ENCODE assay signal across 13 mouse cellular contexts in genomic region chr19:37348331-37348730, GRCm38 (mm10). TPM values are rescaled to one million over a fixed set of nuclear protein-coding genes. Genes with fewer than 3 reads are reported as not detected.
A peak's percentile ranks its signal among the peaks of the same experiment; 100 is the strongest.
DNase-seq lines count a peak whose midpoint lies in the region; ATAC-seq and TF ChIP-seq lines count a peak whose summit lies in the region.
"Had no signal": no experiment of that assay in that cellular context is flagged by ENCODE, and none has a peak within 500 bp of the region (broad histone marks: within the 10 kb centered on the region; RNA-seq: fewer than 3 reads in every experiment).

No protein-coding gene starts in this region.

- H3K36me3 ChIP-seq in hindbrain, postnatal 0 days (ENCODE audit: insufficient read depth, low read length), result no peaks in the 10 kb centered on the region
- peaks cover 17% of the 10 kb centered on the region for H3K36me3 ChIP-seq in hindbrain, embryonic 10.5 days
- H3K36me3 ChIP-seq in heart, embryonic 15.5 days, result peaks cover 12% of the 10 kb centered on the region; the same call in 1 of the 2 replicates

- 75% methylated on average over 10 of the region's 10 CpGs for WGBS in hindbrain, postnatal 0 days
- 89% methylated on average over 10 of the region's 10 CpGs for WGBS in hindbrain, embryonic 10.5 days
- WGBS in heart, embryonic 15.5 days, result 53% methylated on average over 10 of the region's 10 CpGs

- no peaks in the 10 kb centered on the region for H3K4me1 ChIP-seq in hindbrain, postnatal 0 days (ENCODE audit: insufficient read depth, low read length)
- no peaks in the 10 kb centered on the region for H3K4me1 ChIP-seq in hindbrain, embryonic 10.5 days (replicated peaks)
- H3K4me1 ChIP-seq in heart, embryonic 15.5 days (replicated peaks), result peaks cover 20% of the 10 kb centered on the region

- no peaks in the 10 kb centered on the region for H3K27me3 ChIP-seq in hindbrain, postnatal 0 days (ENCODE audit: insufficient read depth, low read length)
- no peaks in the 10 kb centered on the region for H3K27me3 ChIP-seq in hindbrain, embryonic 10.5 days (ENCODE audit: insufficient read depth, poor library complexity, severe bottlenecking)
- no peaks in the 10 kb centered on the region for H3K27me3 ChIP-seq in heart, embryonic 15.5 days
- H3K27me3 ChIP-seq: CH12.LX had no signal

- no peak overlapping the region for H3K4me3 ChIP-seq in hindbrain, postnatal 0 days (ENCODE audit: low read length)
- no peak overlapping the region for H3K4me3 ChIP-seq in hindbrain, embryonic 10.5 days
- no peak overlapping the region for H3K4me3 ChIP-seq in heart, embryonic 15.5 days

- no peak overlapping the region for H3K4me2 ChIP-seq in hindbrain, postnatal 0 days (ENCODE audit: low read depth, low read length)
- 0 out of 2 replicates have a peak overlapping the region, but pooled peaks have one; percentile 2 for H3K4me2 ChIP-seq in heart, embryonic 15.5 days

- no peak for ATAC-seq in hindbrain, postnatal 0 days
- no peak for ATAC-seq in heart, embryonic 15.5 days (replicated peaks; ENCODE audit: insufficient number of reproducible peaks, insufficient read depth, low FRiP score, low read depth)
- ATAC-seq: forebrain, embryonic 16.5 days had no signal

- peak; percentile 57 to 71 for DNase-seq in adrenal gland, adult (ENCODE audit: inconsistent age in 2 of 2, low spot score in 1 of 2)
- DNase-seq in adrenal gland, postnatal 4 days (ENCODE audit: low spot score in 2 of 2), result no peak
- peak; percentile 9 for DNase-seq in hindbrain, postnatal 0 days (ENCODE audit: low spot score)
- DNase-seq in hindbrain, embryonic 10.5 days (ENCODE audit: low spot score), result no peak
- peak; percentile 4 to 52 for DNase-seq in gastrocnemius, adult 8-10 months (ENCODE audit: low spot score in 2 of 2)
- DNase-seq in thymus, postnatal 36 days, result no peak
- DNase-seq in lung, postnatal 4 days, result no peak
- DNase-seq: cerebellum, adult 11 months; kidney, postnatal 25 days; lung, adult 18-20 months had no signal

- TF ChIP-seq CTCF in hindbrain, postnatal 0 days (IDR thresholded peaks at IDR 0.05; ENCODE audit: low read depth), result no peak

- H3K9me3 ChIP-seq in hindbrain, postnatal 0 days (ENCODE audit: low read length), result peaks cover 4% of the 10 kb centered on the region; the same call in 1 of the 2 replicates
- 0 out of 2 replicates have a peak, but pooled peaks cover 5% of the 10 kb centered on the region for H3K9me3 ChIP-seq in hindbrain, embryonic 10.5 days
- no peaks in the 10 kb centered on the region for H3K9me3 ChIP-seq in heart, embryonic 15.5 days (replicated peaks)

- H3K27ac ChIP-seq in hindbrain, postnatal 0 days, result no peak overlapping the region
- no peak overlapping the region for H3K27ac ChIP-seq in hindbrain, embryonic 10.5 days
- H3K27ac ChIP-seq in heart, embryonic 15.5 days, result peak overlapping the region; percentile 76

- no peak overlapping the region for H3K9ac ChIP-seq in hindbrain, postnatal 0 days (replicated peaks; ENCODE audit: low read length)
- no peak overlapping the region; the same call in 1 of the 2 replicates for H3K9ac ChIP-seq in heart, embryonic 15.5 days

RNA-seq across cellular contexts. Expression of gene Ide, which starts 10.7 kb away (rescaled TPM):
- 10 to 100 TPM; 65.4 to 69.4 TPM for total RNA-seq in adrenal gland, postnatal 4 days (2021)
- 25.1 and 29.1 TPM in 2 replicates for total RNA-seq in hindbrain, postnatal 0 days (2014; rRNA removed)
- 38.5 and 40.5 TPM in 2 replicates for polyA plus RNA-seq in hindbrain, postnatal 0 days (2015; fragmentation: Nextera tagmentation; extraction: Ambion mirVana)
- 46.1 and 56.8 TPM in 2 replicates for polyA plus RNA-seq in hindbrain, embryonic 10.5 days (2016; fragmentation: Nextera tagmentation; extraction: Ambion mirVana)
- 100 to 1,000 TPM; 104 to 119 (median 107) TPM for total RNA-seq in gastrocnemius, adult 8-10 months (2022)
- 66.5 and 66.6 TPM in 2 replicates for polyA plus RNA-seq in heart, embryonic 15.5 days (2015; fragmentation: Nextera tagmentation; extraction: Ambion mirVana)

RNA-seq across cellular contexts. Expression of gene Kif11, which starts 27.9 kb away (rescaled TPM):
- total RNA-seq in adrenal gland, postnatal 4 days (2021), result 10 to 100 TPM; 21.2 to 23.7 TPM
- total RNA-seq in hindbrain, postnatal 0 days (2014; rRNA removed), result 12.1 and 14.2 TPM in 2 replicates
- polyA plus RNA-seq in hindbrain, postnatal 0 days (2015; fragmentation: Nextera tagmentation; extraction: Ambion mirVana), result 10.1 and 10.9 TPM in 2 replicates
- polyA plus RNA-seq in hindbrain, embryonic 10.5 days (2016; fragmentation: Nextera tagmentation; extraction: Ambion mirVana), result 60.1 and 80.2 TPM in 2 replicates
- under 1 TPM; 0.12 to 0.22 (median 0.15) TPM for total RNA-seq in gastrocnemius, adult 8-10 months (2022)
- polyA plus RNA-seq in heart, embryonic 15.5 days (2015; fragmentation: Nextera tagmentation; extraction: Ambion mirVana), result 39.6 and 45.4 TPM in 2 replicates

Comparison
In these comparisons a context has a peak if more than half of its experiments do, and no peak if none do; other contexts are left out.
1. DNase-seq: peak in adrenal gland, adult (2 of 2), hindbrain, postnatal 0 days (single experiment) and gastrocnemius, adult 8-10 months (2 of 2); none in adrenal gland, postnatal 4 days (0 of 2), hindbrain, embryonic 10.5 days (single experiment), thymus, postnatal 36 days (0 of 2) and lung, postnatal 4 days (0 of 2).
2. RNA of gene Kif11, which starts 27.9 kb away (total RNA-seq): 21.2 to 23.7 TPM in adrenal gland, postnatal 4 days and 12.1 to 14.2 TPM in hindbrain, postnatal 0 days; 0.12 to 0.22 TPM in gastrocnemius, adult 8-10 months; every median in the first group is over 10 times any median in the second.